10 mouse cellular contexts compared by ENCODE assay signal in genomic region chr5:113041567-113042071, GRCm38 (mm10). TPM values are rescaled to one million over a fixed set of nuclear protein-coding genes. Genes with fewer than 3 reads are reported as not detected.
DNase-seq lines count a peak whose midpoint lies in the region; ATAC-seq lines count a peak whose summit lies in the region.
"Had no signal": no experiment of that assay in that cellular context is flagged by ENCODE, and none has a peak within 500 bp of the region (broad histone marks: within the 10 kb centered on the region; RNA-seq: fewer than 3 reads in every experiment).

No protein-coding gene starts in this region.

- H3K36me3 ChIP-seq in limb, embryonic 11.5 days (ENCODE audit: control insufficient read depth, insufficient read depth, low read length): no peaks in the 10 kb centered on the region
- H3K36me3 ChIP-seq in neural tube, embryonic 12.5 days: no peaks in the 10 kb centered on the region
- H3K36me3 ChIP-seq: G1E had no signal

- WGBS in limb, embryonic 11.5 days: under 1% methylated on average over 5 of the region's 5 CpGs
- WGBS in neural tube, embryonic 12.5 days: 0% methylated on average over 5 of the region's 5 CpGs

- H3K4me3 ChIP-seq in limb, embryonic 11.5 days (ENCODE audit: low read depth, low read length): no peak overlapping the region
- H3K4me3 ChIP-seq in neural tube, embryonic 12.5 days: no peak overlapping the region

- no peaks in the 10 kb centered on the region; the same call in 1 of the 2 replicates for H3K4me1 ChIP-seq in limb, embryonic 11.5 days (ENCODE audit: control insufficient read depth, insufficient read depth, low read length)
- peaks cover 27% of the 10 kb centered on the region for H3K4me1 ChIP-seq in neural tube, embryonic 12.5 days

- no peak overlapping the region for H3K9ac ChIP-seq in limb, embryonic 11.5 days (ENCODE audit: low read length)
- no peak overlapping the region for H3K9ac ChIP-seq in neural tube, embryonic 12.5 days

- peak; percentile 58 for DNase-seq in adrenal gland, postnatal 25 days
- DNase-seq in embryo, embryonic 10.5 days (ENCODE audit: low spot score): peak; percentile 72
- peak; percentile 78 for DNase-seq in gastrocnemius, postnatal 14 days
- DNase-seq in kidney, adult 9 months: peak; percentile 22
- peak; percentile 33 for DNase-seq in limb, embryonic 11.5 days (ENCODE audit: low spot score)
- no peak for DNase-seq in natural killer cell, adult 2 months (ENCODE audit: low spot score in 2 of 2)
- no peak for DNase-seq in urinary bladder, adult 2 months (ENCODE audit: low spot score)

- ATAC-seq in limb, embryonic 11.5 days (ENCODE audit: insufficient number of reproducible peaks, low FRiP score, low TSS enrichment, low read depth): peak; percentile 44; the same call in 1 of the 2 replicates
- peak; percentile 93 for ATAC-seq in neural tube, embryonic 12.5 days (ENCODE audit: low FRiP score, low read depth)

- intact Hi-C loops in gastrocnemius, postnatal 14 days (cut with DNase I; ENCODE audit: low total_unique reads): no loop called here

- H3K9me3 ChIP-seq in limb, embryonic 11.5 days (ENCODE audit: control insufficient read depth, low read length): no peaks in the 10 kb centered on the region
- no peaks in the 10 kb centered on the region for H3K9me3 ChIP-seq in neural tube, embryonic 12.5 days

- H3K27me3 ChIP-seq in limb, embryonic 11.5 days (ENCODE audit: control insufficient read depth, insufficient read depth, low read length): no peaks in the 10 kb centered on the region
- no peaks in the 10 kb centered on the region for H3K27me3 ChIP-seq in neural tube, embryonic 12.5 days (replicated peaks)

- H3K27ac ChIP-seq in limb, embryonic 11.5 days (replicated peaks; ENCODE audit: low read depth, low read length): no peak overlapping the region
- 0 out of 2 replicates have a peak overlapping the region, but pooled peaks have one; percentile 1 for H3K27ac ChIP-seq in neural tube, embryonic 12.5 days

- no peak overlapping the region for H3K4me2 ChIP-seq in limb, embryonic 11.5 days (ENCODE audit: low read depth, severe bottlenecking)
- no peak overlapping the region for H3K4me2 ChIP-seq in neural tube, embryonic 12.5 days (replicated peaks)

RNA-seq across cellular contexts. Expression of gene Grk3, which starts 26.0 kb away (rescaled TPM):
- total RNA-seq in adrenal gland, postnatal 25 days (2021): 18.1 and 19.8 TPM in 2 replicates
- 1 to 10 TPM; 3.7 to 4.1 TPM for total RNA-seq in gastrocnemius, postnatal 14 days (2021)
- 7.1 and 9.6 TPM in 2 replicates for polyA plus RNA-seq in limb, embryonic 11.5 days (2014; fragmentation: Nextera tagmentation; extraction: Ambion mirVana)
- 8.8 and 10.1 TPM in 2 replicates for polyA plus RNA-seq in neural tube, embryonic 12.5 days (2016; fragmentation: Nextera tagmentation; extraction: Ambion mirVana)
- 5.9 and 9.1 TPM in 2 replicates for polyA plus RNA-seq in urinary bladder, adult 2 months (2012; rRNA removed)
- polyA plus RNA-seq: G1E had no signal

RNA-seq across cellular contexts. Expression of gene Crybb2, which starts 28.3 kb away (rescaled TPM):
- not detected in 2 replicates for total RNA-seq in adrenal gland, postnatal 25 days (2021)
- not detected for total RNA-seq in gastrocnemius, postnatal 14 days (2021)
- polyA plus RNA-seq in limb, embryonic 11.5 days (2014; fragmentation: Nextera tagmentation; extraction: Ambion mirVana): not detected in 2 replicates
- polyA plus RNA-seq in neural tube, embryonic 12.5 days (2016; fragmentation: Nextera tagmentation; extraction: Ambion mirVana): not detected in 2 replicates
- polyA plus RNA-seq in urinary bladder, adult 2 months (2012; rRNA removed): not detected in 2 replicates
- total RNA-seq: G1E had no signal
- polyA plus RNA-seq: G1E; heart, embryonic 14.5 days had no signal

RNA-seq across cellular contexts. Expression of gene Crybb3, which starts 39.8 kb away (rescaled TPM):
- total RNA-seq in adrenal gland, postnatal 25 days (2021): 0.70 TPM in 1 of 2 replicates, not detected in the other
- total RNA-seq in gastrocnemius, postnatal 14 days (2021): 1 to 10 TPM in 1 of 2 experiments, under 1 TPM in 1; 0.94 to 2.0 TPM
- 0.39 and 0.78 TPM in 2 replicates for polyA plus RNA-seq in limb, embryonic 11.5 days (2014; fragmentation: Nextera tagmentation; extraction: Ambion mirVana)
- polyA plus RNA-seq in neural tube, embryonic 12.5 days (2016; fragmentation: Nextera tagmentation; extraction: Ambion mirVana): 0.32 and 0.42 TPM in 2 replicates
- 5.4 and 6.1 TPM in 2 replicates for polyA plus RNA-seq in urinary bladder, adult 2 months (2012; rRNA removed)
- total RNA-seq: G1E had no signal
- polyA plus RNA-seq: G1E had no signal

Comparison
In these comparisons a context has a peak if more than half of its experiments do, and no peak if none do; other contexts are left out.
1. DNase-seq: peak in adrenal gland, postnatal 25 days (single experiment), embryo, embryonic 10.5 days (single experiment), gastrocnemius, postnatal 14 days (single experiment), kidney, adult 9 months (single experiment) and limb, embryonic 11.5 days (single experiment); none in natural killer cell, adult 2 months (0 of 2) and urinary bladder, adult 2 months (single experiment).